Mouse (Mus musculus) heart, adult 9 months (tissue): ENCODE measurements at regions not wholly inside any gene's neighbourhood (a gene's known extent, or its start where the extent isn't known, plus 50 kb on each side); places are given as distances from the start of the nearest gene placed in this dataset.

ENCODE experiments used
- DNase-seq, 2 experiments: peaks; one replicate each; pipeline ENCODE4 v3.0.0; 2022; ENCODE audit warnings: low spot score in 2 of 2

GRCm38 (mm10) chr14:90488301-90488700 lies 2017.1 kb upstream of the Pcdh20 start:
- no peak for DNase-seq

DNA sequence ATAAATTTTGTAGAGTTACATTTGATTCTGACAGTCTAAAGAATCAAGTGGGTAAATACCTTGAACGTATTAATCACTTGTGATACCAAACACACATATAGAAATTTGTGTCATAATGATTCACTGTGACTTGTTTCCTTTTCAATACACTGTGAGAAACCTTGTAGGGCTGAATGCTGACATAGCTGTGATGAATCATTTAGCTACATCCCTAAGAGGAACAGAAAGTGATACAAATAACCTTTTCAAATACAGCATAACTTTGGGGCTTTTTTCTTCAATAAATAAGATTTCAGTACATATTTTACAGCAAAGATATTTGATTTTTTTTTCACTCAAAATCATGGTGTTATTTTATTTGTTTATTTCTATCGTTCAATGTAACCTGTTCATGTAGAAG lies 1976.8 kb upstream of the Pcdh20 start:
- DNase-seq = no peak

DNA sequence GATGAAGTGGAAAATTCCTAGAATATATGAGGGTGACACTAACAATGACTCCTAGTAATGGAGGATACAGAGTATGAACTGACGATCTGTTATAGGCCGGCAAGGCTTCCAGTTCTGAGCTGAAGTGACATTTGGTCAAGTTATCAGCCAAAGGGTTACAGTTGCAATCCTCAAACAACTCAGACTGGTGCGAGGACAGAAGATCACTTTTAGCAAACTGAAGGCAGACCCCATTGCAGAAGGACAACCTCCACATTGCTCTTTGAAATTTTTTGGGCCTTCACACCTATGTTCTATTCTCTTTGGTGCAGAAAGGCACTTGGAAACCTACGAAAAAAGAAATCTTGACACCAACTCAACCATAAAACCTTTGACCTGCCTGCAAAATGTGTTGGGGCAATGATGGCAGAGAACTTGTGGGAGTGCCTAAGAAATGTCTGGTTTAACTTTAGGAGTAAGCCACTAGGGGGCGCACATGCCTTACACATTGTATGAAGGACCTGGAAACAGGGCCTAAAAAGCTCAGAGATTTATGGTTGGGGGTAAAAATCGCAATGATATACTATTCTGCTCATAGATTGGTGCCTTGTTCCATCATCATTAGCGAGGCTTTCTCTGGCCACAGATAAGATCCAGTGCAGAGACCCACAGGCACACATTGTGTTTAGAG lies 1961.8 kb upstream of the Pcdh20 start:
- DNase-seq = no peak

GRCm38 (mm10) chr14:90412707-90413106 lies 1941.5 kb upstream of the Pcdh20 start:
- no peak for DNase-seq

- DNase-seq = no peak
Observed at GRCm38 (mm10) chr14:90406350-90406749, 1935.2 kb upstream of the Pcdh20 start.

- DNase-seq = no peak
Observed at GRCm38 (mm10) chr14:90405476-90405875, 1934.3 kb upstream of the Pcdh20 start.

- no peak for DNase-seq
Observed at GRCm38 (mm10) chr14:90367256-90367936, 1896.2 kb upstream of the Pcdh20 start.

- DNase-seq = no peak
Observed at GRCm38 (mm10) chr14:90334541-90334940, 1863.3 kb upstream of the Pcdh20 start.

- DNase-seq = peak; percentile 2 to 16
Observed at GRCm38 (mm10) chr14:90295456-90295855, 1824.3 kb upstream of the Pcdh20 start.

DNA sequence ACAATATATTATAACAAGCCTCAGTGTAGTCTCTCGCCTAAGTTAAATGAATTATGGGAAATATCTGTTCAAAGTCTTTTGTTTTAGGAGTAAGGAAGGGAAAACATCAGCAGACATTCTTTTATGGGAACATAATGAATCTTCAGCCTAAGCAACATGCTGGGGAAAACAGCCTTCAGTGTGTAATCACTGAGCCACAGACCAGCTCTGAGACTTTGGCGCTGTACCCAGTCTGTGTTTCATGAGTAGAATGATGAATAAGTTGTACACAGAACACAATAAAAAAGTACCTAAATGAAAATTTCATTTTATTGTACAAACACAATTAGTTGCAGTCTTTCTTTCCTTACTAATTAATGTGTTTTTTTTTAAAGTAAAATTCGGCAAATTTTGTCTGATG lies 1774.8 kb upstream of the Pcdh20 start:
- no peak for DNase-seq

- no peak for DNase-seq
Observed at GRCm38 (mm10) chr14:90232661-90233060, 1761.5 kb upstream of the Pcdh20 start.

DNA sequence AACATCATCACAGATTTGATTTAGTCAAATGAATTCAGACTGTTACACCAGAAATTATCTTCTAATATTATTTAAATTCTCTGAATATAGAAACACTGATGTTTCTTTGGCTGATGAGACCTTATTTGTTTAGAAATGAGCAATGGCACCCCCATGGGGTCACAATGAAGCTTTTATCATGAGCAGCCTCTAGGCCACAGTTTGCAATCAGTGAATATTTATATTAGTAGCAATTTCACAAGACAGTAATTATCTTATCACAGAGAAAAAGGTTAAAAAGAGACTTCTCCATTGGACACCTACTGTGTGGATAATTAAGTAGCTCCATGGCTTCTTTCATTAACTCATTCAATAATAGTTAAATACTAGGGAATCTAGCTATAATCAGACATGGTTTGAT lies 1729.1 kb upstream of the Pcdh20 start:
- no peak for DNase-seq

- DNase-seq = no peak
Observed at GRCm38 (mm10) chr14:90197791-90198190, 1726.6 kb upstream of the Pcdh20 start.

- DNase-seq = no peak
Observed at GRCm38 (mm10) chr14:90172729-90173128, 1701.5 kb upstream of the Pcdh20 start.
